Mouse (Mus musculus) limb, embryonic 15.5 days (tissue): ENCODE measurements around the gene Arhgap32. TPM values are rescaled to one million over a fixed set of nuclear protein-coding genes. Genes with fewer than 3 reads are reported as not detected.

Experiments
- ATAC-seq: fragments of 200-750 bp; cut with Nextera tagmentation; 2 replicates; pipeline ENCODE4 v1.8.0; 2017; ENCODE audit warnings: low read depth, moderate TSS enrichment; ENCODE audit not compliant: insufficient number of reproducible peaks, low FRiP score, low TSS enrichment
- H3K27ac ChIP-seq: fragments of 300-500 bp; sonication (generic); 2 replicates; pipeline ENCODE4 v1.5.1; 2015; ENCODE audit warnings: moderate library complexity, mild to moderate bottlenecking, inconsistent platforms
- H3K27me3 ChIP-seq: fragments of 300-500 bp; sonication (generic); 2 replicates; pipeline ENCODE4 v1.6.1; 2015; ENCODE audit warnings: inconsistent platforms
- H3K36me3 ChIP-seq: fragments of 300-500 bp; sonication (generic); 2 replicates; pipeline ENCODE4 v1.6.1; 2015; ENCODE audit warnings: inconsistent platforms
- H3K4me1 ChIP-seq: fragments of 300-500 bp; sonication (generic); 2 replicates; pipeline ENCODE4 v1.6.1; 2015; ENCODE audit warnings: inconsistent platforms
- H3K4me2 ChIP-seq: fragments of 300-500 bp; sonication (generic); 2 replicates; pipeline ENCODE4 v1.6.1; 2015; ENCODE audit warnings: mild to moderate bottlenecking, inconsistent platforms
- H3K4me3 ChIP-seq: fragments of 300-500 bp; sonication (generic); 2 replicates; pipeline ENCODE4 v1.5.1; 2015; ENCODE audit warnings: mild to moderate bottlenecking, inconsistent platforms
- H3K9ac ChIP-seq: fragments of 300-500 bp; sonication (generic); 2 replicates; pipeline ENCODE4 v1.6.1; 2015; ENCODE audit warnings: inconsistent platforms
- H3K9me3 ChIP-seq: fragments of 300-500 bp; sonication (generic); 2 replicates; pipeline ENCODE4 v1.6.1; 2016; ENCODE audit warnings: inconsistent platforms
- WGBS: fragments of 180-500 bp; shearing (Covaris S2); methylation state at CpG from one replicate; pipeline ENCODE4 v1.1.7; 2015; 5-methylcytosine and 5-hydroxymethylcytosine counted together
- polyA plus RNA-seq: library from polyadenylated mRNA; unstranded; fragments of >200 nt; fragmentation: Nextera tagmentation; extraction: Ambion mirVana; gene quantifications from 2 replicates; pipeline ENCODE4 v1.2.1, GENCODE M21; 2015

The Arhgap32 gene
- polyA plus RNA-seq, 1 experiment from 2014 or later: 9.3 TPM

DNA sequence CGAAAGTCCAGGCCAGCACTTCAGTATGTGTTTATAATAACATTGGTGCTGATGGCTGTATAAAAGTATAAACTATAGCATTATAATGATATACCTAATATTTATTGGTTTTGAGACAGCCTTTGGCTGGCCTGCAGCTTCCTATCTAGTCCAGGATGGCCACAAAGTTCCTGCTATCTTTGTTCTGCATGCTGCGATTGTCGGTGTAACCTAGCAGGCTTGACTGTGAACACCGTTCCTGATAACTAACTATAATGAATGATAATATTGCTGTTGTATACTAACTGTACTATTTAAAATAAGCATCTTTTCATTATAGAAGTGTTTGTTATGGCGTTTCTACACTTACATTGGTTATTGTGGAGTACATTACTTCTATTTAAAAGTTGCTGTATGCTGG lies 124.5 kb downstream of the Arhgap32 start:
- H3K36me3 ChIP-seq: peaks cover 6% of the 10 kb centered on the region
- H3K4me3 ChIP-seq: no peak overlapping the region
- no peak for ATAC-seq
- no peak overlapping the region for H3K27ac ChIP-seq
- no peaks in the 10 kb centered on the region for H3K9me3 ChIP-seq
- 95% methylated on average over 5 of the region's 5 CpGs for WGBS
- 0 out of 2 replicates have a peak, but pooled peaks cover 4% of the 10 kb centered on the region for H3K4me1 ChIP-seq
- H3K4me2 ChIP-seq: no peak overlapping the region
- no peak overlapping the region for H3K9ac ChIP-seq
- no peaks in the 10 kb centered on the region for H3K27me3 ChIP-seq

DNA sequence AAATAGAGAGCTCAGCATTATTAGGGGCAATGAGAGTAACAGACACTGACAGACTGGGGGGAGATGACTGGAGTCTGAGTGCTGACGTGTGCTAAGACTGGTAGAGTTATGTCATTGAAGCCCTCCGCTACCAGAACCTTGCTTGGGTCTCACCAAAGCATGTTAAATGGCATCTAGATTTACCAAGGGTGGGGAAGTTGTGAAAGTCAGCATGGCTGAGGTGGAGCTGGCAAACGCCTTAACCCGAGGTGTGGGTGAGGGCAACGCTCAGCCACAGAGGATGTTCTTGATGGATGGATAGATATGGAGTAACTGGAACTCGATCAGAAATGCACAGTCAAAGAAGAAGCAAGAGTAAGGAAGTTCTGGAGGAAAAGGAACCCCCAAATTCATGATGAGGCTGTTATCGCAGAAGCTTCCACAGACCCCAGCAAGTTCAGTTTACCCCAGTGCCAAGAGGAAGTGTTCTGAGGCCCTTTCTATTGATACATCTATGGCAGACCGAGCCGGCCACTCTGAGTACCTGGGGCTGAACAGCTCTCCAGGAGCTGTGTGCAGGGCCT lies 125.8 kb downstream of the Arhgap32 start:
- no peaks in the 10 kb centered on the region for H3K27me3 ChIP-seq
- 87% methylated on average over 9 of the region's 9 CpGs for WGBS
- peaks cover 10% of the 10 kb centered on the region for H3K36me3 ChIP-seq
- H3K9ac ChIP-seq: no peak overlapping the region
- 0 out of 2 replicates have a peak, but pooled peaks cover 4% of the 10 kb centered on the region for H3K4me1 ChIP-seq
- H3K4me2 ChIP-seq: no peak overlapping the region
- ATAC-seq: no peak
- H3K4me3 ChIP-seq: no peak overlapping the region
- H3K9me3 ChIP-seq: no peaks in the 10 kb centered on the region
- no peak overlapping the region for H3K27ac ChIP-seq

DNA sequence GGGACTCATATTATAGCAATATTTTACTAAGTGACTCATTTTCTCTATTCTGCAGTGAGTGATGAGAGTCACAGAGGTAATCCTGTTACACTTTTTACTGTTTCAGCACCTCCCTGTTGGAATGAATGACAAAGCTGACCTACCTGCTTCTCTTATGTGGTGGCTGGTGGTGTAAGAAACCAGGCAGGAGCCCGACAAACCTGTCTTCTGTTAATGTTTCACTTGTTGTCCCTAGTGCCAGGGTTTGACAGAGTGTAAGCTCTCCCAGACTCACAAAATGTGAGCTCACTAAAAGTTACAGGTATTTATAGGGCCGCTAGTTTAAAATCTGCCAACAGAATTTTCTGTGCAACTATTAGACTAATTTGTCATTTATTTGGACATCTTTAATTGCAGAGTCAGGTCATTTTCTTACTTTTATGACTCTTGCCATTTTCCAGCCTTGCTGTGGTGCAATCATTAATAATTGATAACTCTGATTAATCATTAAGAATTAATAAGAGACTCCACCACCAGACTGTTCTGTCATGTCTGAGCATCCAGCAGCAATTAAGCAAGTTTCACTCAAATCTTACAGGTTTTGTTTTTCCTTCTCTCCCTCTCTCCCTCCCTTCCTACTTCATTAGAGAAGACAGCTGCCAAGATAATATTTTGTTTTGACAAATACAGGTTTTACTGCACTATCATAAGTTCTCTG lies 127.1 kb downstream of the Arhgap32 start:
- Histone ChIP-seq H3K27me3 (no peaks in the 10 kb centered on the region), H3K9ac (no peak overlapping the region), H3K27ac (no peak overlapping the region), H3K36me3 (peaks cover 19% of the 10 kb centered on the region), H3K4me1 (0 out of 2 replicates have a peak, but pooled peaks cover 4% of the 10 kb centered on the region), H3K4me3 (no peak overlapping the region), H3K4me2 (no peak overlapping the region), H3K9me3 (no peaks in the 10 kb centered on the region)
- WGBS: 64% methylated on average over 2 of the region's 2 CpGs
- no peak for ATAC-seq

DNA sequence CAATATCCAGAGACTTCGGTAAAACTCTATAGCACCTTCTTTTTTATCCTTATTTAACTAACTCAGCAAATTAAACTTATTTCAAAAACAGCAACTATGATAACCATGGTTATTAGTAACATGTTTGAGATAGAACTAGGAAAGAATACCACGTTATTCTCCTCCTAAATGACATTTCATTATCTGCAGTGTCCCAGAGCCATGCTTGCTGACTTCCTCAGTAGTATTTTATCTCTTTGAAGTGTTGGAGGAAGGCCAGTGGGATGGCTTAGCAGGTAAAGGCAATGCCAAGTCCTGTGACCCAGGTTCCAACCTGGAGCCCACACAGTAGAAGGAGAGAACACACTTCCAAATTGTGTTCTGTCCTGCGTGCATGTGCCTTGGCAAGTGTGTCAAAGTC lies 129.3 kb downstream of the Arhgap32 start:
- Histone ChIP-seq H3K27ac (no peak overlapping the region), H3K9me3 (no peaks in the 10 kb centered on the region), H3K4me1 (no peaks in the 10 kb centered on the region), H3K27me3 (no peaks in the 10 kb centered on the region), H3K4me3 (no peak overlapping the region), H3K4me2 (no peak overlapping the region), H3K36me3 (peaks cover 27% of the 10 kb centered on the region), H3K9ac (no peak overlapping the region)
- 86% methylated on average over 3 of the region's 3 CpGs for WGBS
- ATAC-seq: no peak

DNA sequence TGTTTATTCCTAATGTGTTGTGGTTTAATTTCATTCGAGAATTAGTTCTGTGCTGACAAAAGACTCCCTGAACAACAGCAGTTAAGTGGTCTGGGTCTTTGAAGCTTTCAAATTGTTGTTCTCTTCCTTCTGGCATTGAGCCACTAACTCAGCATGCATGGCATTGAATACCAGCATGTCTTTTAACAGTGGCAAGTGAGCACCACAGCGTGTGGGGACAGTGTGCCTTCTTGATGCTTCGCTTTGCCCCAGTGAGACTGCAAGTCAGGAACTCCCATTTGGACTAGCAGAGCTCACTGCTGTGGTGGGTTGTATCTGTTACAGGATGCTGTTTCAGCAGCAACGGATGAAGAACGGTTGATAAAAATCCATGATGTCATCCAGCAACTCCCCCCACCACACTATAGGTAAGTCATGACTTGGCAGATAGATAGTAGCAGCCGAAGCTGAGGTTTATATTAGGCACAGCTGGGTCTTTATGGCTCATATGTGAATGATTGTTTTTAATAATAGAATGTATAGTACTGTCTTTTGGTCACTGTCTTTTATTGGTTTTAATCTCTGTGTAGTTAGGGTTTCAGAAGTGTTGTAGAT lies 130.3 kb downstream of the Arhgap32 start:
- Histone ChIP-seq H3K36me3 (peaks cover 30% of the 10 kb centered on the region), H3K27ac (no peak overlapping the region), H3K4me2 (no peak overlapping the region), H3K9ac (no peak overlapping the region), H3K9me3 (no peaks in the 10 kb centered on the region), H3K4me3 (no peak overlapping the region), H3K27me3 (no peaks in the 10 kb centered on the region), H3K4me1 (no peaks in the 10 kb centered on the region)
- WGBS: 72% methylated on average over 6 of the region's 6 CpGs
- no peak for ATAC-seq

DNA sequence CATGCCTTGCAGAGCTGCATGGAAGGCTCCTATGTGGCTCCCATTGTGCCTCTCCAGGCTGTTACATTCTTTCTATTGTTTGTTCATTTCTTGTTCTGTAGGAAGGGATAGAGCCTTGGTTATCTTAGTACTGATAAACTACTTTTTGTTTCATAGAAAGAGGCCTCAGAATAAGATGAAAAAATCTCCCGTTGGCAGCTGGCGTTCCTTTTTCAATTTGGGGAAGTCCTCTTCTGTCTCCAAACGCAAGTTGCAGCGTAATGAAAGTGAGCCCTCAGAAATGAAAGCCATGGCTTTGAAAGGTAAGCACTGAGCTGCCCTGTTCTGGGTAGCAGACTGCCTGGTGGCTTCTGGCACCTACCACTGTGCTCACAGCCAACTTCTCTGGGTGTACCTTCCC lies 134.6 kb downstream of the Arhgap32 start:
- no peaks in the 10 kb centered on the region for H3K27me3 ChIP-seq
- H3K9me3 ChIP-seq: no peaks in the 10 kb centered on the region
- ATAC-seq: no peak
- no peak overlapping the region for H3K4me2 ChIP-seq
- no peak overlapping the region for H3K9ac ChIP-seq
- H3K4me1 ChIP-seq: no peaks in the 10 kb centered on the region
- WGBS: 86% methylated on average over 4 of the region's 4 CpGs
- H3K4me3 ChIP-seq: no peak overlapping the region
- H3K36me3 ChIP-seq: peaks cover 44% of the 10 kb centered on the region
- no peak overlapping the region for H3K27ac ChIP-seq

DNA sequence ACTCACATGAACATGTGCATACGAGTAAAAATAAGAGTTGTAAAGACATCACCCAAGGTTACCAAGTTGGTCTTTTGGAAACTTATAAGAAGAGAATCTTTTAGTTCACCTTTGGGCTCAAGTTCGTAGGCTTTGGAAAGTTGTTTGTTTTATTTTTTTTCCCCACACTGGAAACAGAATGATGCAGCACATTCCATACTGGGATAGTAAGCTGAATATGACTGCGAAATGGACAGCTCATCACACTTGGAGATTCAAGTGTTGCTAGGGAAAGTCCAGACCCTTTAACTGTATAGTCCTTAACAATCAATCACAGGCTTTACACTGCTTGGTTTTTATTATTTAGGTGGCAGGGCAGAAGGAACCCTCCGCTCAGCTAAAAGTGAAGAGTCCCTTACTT lies 137.8 kb downstream of the Arhgap32 start:
- Histone ChIP-seq H3K36me3 (peaks cover 62% of the 10 kb centered on the region), H3K27ac (no peak overlapping the region), H3K4me2 (no peak overlapping the region), H3K9me3 (no peaks in the 10 kb centered on the region), H3K27me3 (no peaks in the 10 kb centered on the region), H3K4me3 (no peak overlapping the region), H3K9ac (no peak overlapping the region), H3K4me1 (no peaks in the 10 kb centered on the region)
- 89% methylated on average over 4 of the region's 4 CpGs for WGBS
- ATAC-seq: no peak

DNA sequence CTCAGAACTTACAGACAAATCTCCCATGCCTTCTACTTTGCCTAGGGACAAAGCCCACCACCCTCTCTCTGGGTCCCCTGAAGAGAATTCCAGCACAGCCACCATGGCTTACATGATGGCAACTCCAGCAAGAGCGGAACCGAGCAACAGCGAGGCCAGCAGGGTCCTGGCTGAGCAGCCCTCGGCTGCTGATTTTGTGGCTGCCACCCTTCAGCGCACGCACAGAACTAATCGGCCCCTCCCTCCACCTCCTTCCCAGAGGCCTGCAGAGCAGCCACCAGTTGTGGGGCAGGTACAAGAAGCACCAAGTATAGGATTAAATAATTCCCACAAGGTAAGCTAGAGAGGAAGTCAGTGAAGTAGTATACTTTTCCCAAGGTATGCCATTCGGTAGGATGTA lies 141.4 kb downstream of the Arhgap32 start:
- H3K4me1 ChIP-seq: no peaks in the 10 kb centered on the region
- no peak overlapping the region for H3K4me3 ChIP-seq
- no peak for ATAC-seq
- no peak overlapping the region for H3K4me2 ChIP-seq
- no peak overlapping the region for H3K9ac ChIP-seq
- peaks cover 70% of the 10 kb centered on the region for H3K36me3 ChIP-seq
- no peaks in the 10 kb centered on the region for H3K9me3 ChIP-seq
- WGBS: 90% methylated on average over 8 of the region's 8 CpGs
- H3K27me3 ChIP-seq: no peaks in the 10 kb centered on the region
- H3K27ac ChIP-seq: no peak overlapping the region

DNA sequence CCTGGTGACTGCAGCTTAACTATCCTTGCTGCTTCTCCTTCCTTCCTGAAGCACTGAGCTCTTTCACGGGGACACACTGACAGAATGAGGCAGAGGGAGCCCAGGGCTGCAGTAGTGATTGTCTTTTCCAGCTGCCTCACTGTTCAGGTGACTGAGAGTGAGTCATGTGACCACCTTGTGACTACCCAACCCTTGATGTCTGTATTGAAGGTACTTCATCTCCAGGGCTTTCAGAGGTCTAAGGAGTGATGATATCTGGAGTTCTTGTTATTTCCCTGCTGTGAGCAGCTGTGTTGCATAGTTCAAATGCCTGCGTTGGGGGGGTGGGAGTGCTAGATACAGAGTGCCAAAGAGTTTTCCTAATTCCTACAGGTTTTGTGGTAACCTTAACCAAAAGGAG lies 141.9 kb downstream of the Arhgap32 start:
- Histone ChIP-seq H3K4me3 (no peak overlapping the region), H3K9me3 (no peaks in the 10 kb centered on the region), H3K4me2 (no peak overlapping the region), H3K4me1 (no peaks in the 10 kb centered on the region), H3K27me3 (no peaks in the 10 kb centered on the region), H3K36me3 (peaks cover 70% of the 10 kb centered on the region), H3K27ac (no peak overlapping the region), H3K9ac (no peak overlapping the region)
- 75% methylated on average over 2 of the region's 2 CpGs for WGBS
- no peak for ATAC-seq

DNA sequence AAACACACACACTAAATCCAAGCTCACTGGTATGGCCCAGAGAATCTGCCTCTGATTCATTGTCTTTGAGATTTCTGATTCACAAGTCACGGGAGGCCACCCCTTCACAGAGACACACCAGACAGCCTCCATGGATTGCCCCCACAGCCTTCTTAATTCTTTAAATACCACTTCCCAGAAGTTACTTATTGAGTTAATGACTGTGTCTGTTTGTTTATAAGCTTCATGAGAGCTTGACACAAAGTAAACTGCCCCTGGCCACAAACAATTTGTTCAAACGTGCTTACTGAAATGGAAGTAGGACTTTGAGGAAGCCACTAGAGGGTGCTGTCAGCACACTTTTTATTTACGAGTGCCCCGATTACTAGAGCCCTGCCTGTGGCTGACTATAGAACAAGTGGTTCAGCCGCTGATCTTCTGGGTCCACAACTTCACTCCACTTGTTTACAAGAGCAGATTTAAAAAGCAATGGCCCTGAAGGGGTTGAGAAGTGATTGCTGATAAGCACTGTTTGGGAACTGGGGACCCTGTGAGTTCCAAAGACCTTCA lies 156.0 kb downstream of the Arhgap32 start:
- no peak overlapping the region for H3K27ac ChIP-seq
- H3K4me3 ChIP-seq: no peak overlapping the region
- H3K4me1 ChIP-seq: no peaks in the 10 kb centered on the region
- no peaks in the 10 kb centered on the region for H3K27me3 ChIP-seq
- 9% methylated on average over 5 of the region's 5 CpGs for WGBS
- H3K9ac ChIP-seq: no peak overlapping the region
- H3K9me3 ChIP-seq: no peaks in the 10 kb centered on the region
- no peaks in the 10 kb centered on the region for H3K36me3 ChIP-seq
- H3K4me2 ChIP-seq: no peak overlapping the region
- no peak for ATAC-seq

DNA sequence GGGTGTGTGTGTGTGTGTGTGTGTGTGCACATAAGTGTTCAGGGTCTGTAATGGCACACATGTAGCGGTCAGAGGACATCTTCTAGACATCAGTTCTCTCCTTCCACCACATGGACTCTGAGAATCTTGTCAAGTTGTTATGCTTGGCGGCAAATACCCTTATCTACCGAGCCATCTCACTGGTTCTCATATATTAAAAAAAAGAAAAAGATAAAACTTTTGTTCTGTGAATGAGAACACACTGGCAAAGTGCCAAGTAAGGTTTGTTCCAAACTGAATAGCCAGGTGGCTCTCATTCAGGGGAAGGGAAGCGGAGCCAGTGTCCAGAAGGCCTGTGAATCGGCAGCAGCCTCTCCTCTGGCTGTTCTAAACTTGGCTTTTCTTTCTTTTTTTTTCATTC lies 162.1 kb downstream of the Arhgap32 start:
- no peak overlapping the region for H3K9ac ChIP-seq
- no peak overlapping the region for H3K27ac ChIP-seq
- no peaks in the 10 kb centered on the region for H3K36me3 ChIP-seq
- H3K9me3 ChIP-seq: no peaks in the 10 kb centered on the region
- no peak overlapping the region for H3K4me2 ChIP-seq
- WGBS: 82% methylated on average over 5 of the region's 5 CpGs
- no peak for ATAC-seq
- H3K4me3 ChIP-seq: no peak overlapping the region
- H3K27me3 ChIP-seq: no peaks in the 10 kb centered on the region
- H3K4me1 ChIP-seq: no peaks in the 10 kb centered on the region; the same call in 1 of the 2 replicates

DNA sequence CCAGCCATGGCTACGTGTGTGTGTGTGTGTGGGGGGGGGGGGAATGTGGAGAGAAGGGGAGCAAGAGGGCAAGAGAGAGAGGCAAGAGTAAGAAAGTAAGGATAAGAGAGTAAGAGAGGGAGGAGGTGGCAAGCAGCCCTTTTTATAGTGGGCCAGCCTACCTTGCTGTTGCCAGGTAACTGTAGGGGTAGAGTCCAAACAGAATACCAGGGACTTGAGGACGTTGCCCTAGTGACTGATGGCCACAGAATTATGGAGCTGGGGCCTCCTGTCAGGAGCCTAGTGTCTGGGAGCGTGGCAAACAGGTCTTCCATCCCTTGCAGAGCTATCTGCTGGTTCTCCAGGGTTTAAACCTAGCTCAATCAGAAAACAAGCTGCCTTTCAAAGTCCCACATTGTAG lies 163.9 kb downstream of the Arhgap32 start:
- Histone ChIP-seq H3K4me2 (no peak overlapping the region), H3K4me3 (no peak overlapping the region), H3K27me3 (no peaks in the 10 kb centered on the region), H3K36me3 (no peaks in the 10 kb centered on the region), H3K9me3 (no peaks in the 10 kb centered on the region), H3K4me1 (no peaks in the 10 kb centered on the region; the same call in 1 of the 2 replicates), H3K27ac (no peak overlapping the region), H3K9ac (no peak overlapping the region)
- no peak for ATAC-seq
- 68% methylated on average over 3 of the region's 3 CpGs for WGBS
